Mouse (Mus musculus) olfactory bulb, adult 2 months (tissue): ENCODE data around the gene Ptprn2.

Experiments
- CTCF ChIP-seq: fragments of 200-500 bp; IDR thresholded peaks from 2 replicates; pipeline ENCODE4 v1.5.1; 2012; ENCODE audit warnings: low read depth, mild to moderate bottlenecking, low read length, moderate library complexity; ENCODE audit not compliant: insufficient read depth
- POLR2A ChIP-seq: fragments of 200-500 bp; IDR thresholded peaks from 2 replicates; pipeline ENCODE4 v1.6.1; 2012; ENCODE audit warnings: mild to moderate bottlenecking, low read depth, low read length, moderate library complexity; ENCODE audit not compliant: insufficient read depth

GRCm38 (mm10) chr12:116512482-116512881, 27.0 kb downstream of the Ptprn2 start:
- TF ChIP-seq POLR2A (no peak), CTCF (no peak)
